Mouse (Mus musculus): ENCODE measurements around the gene Caprin2. TPM values are rescaled to one million over a fixed set of nuclear protein-coding genes. Genes with fewer than 3 reads are reported as not detected.
"Not testable (repeated sequence)": the region's sequence is repeated elsewhere in the genome, so short reads cannot be mapped to it uniquely, and the experiment has no call there.

Caprin2 gene
- total RNA-seq (2021), result 10 to 100 TPM; 10.2 to 18.2 TPM
- long read RNA-seq, experiment 1, transcript Caprin2-202 (19 exons, 3,697 nt), result major isoform, 8 of 11 reads
- long read RNA-seq, experiment 1, partial matches to known transcripts, result 0 of 11 reads
- long read RNA-seq, experiment 1, other reads (novel, unspliced or antisense), result 1 of 11 reads
- long read RNA-seq, experiment 2, partial matches to known transcripts, result 1 of 5 reads
- long read RNA-seq, experiment 2, other reads (novel, unspliced or antisense), result 2 of 5 reads

- peak; percentile 96 for DNase-seq
These were observed at the start of gene Caprin2 for GRCm38 (mm10) chr6:148895773-148896506. Caprin2 (minus strand) TSS chr6:148896237.

- DNase-seq, result peak; percentile 80
These were observed 48.9 kb upstream of the Caprin2 start for GRCm38 (mm10) chr6:148944767-148945508.

GRCm38 (mm10) chr6:148944344-148944766 lies 48.3 kb upstream of the Caprin2 start:
- no peak for DNase-seq

GRCm38 (mm10) chr6:148943695-148944094 lies 47.7 kb upstream of the Caprin2 start:
- DNase-seq, result no peak

GRCm38 (mm10) chr6:148942406-148942805 lies 46.4 kb upstream of the Caprin2 start:
- DNase-seq, result no peak

GRCm38 (mm10) chr6:148941880-148942279 lies 45.8 kb upstream of the Caprin2 start:
- no peak for DNase-seq

- not testable (repeated sequence) for DNase-seq
These were observed 44.3 kb upstream of the Caprin2 start for GRCm38 (mm10) chr6:148940383-148940782.

GRCm38 (mm10) chr6:148937693-148938092 lies 41.7 kb upstream of the Caprin2 start:
- no peak for DNase-seq

- no peak for DNase-seq
These were observed 39.0 kb upstream of the Caprin2 start for GRCm38 (mm10) chr6:148934961-148935590.

- peak; percentile 25 for DNase-seq
These were observed 35.2 kb upstream of the Caprin2 start for GRCm38 (mm10) chr6:148931281-148931680.

GRCm38 (mm10) chr6:148918841-148919398 lies 22.9 kb upstream of the Caprin2 start:
- DNase-seq, result no peak

GRCm38 (mm10) chr6:148917672-148918071 lies 21.6 kb upstream of the Caprin2 start:
- no peak for DNase-seq

- peak; percentile 35 for DNase-seq
These were observed 20.8 kb upstream of the Caprin2 start for GRCm38 (mm10) chr6:148916817-148917216.

- peak; percentile 65 for DNase-seq
These were observed 17.9 kb upstream of the Caprin2 start for GRCm38 (mm10) chr6:148913938-148914337.

GRCm38 (mm10) chr6:148911906-148912305 lies 15.9 kb upstream of the Caprin2 start:
- not testable (repeated sequence) for DNase-seq

- no peak for DNase-seq
These were observed 10.9 kb upstream of the Caprin2 start for GRCm38 (mm10) chr6:148906958-148907357.

- DNase-seq, result peak; percentile 42
These were observed 6.7 kb upstream of the Caprin2 start for GRCm38 (mm10) chr6:148902728-148903127.

- no peak for DNase-seq
These were observed 442 bp upstream of the Caprin2 start for GRCm38 (mm10) chr6:148896507-148896851.

- no peak for DNase-seq
These were observed 907 bp downstream of the Caprin2 start for GRCm38 (mm10) chr6:148894888-148895772.

GRCm38 (mm10) chr6:148873911-148874310 lies 22.1 kb downstream of the Caprin2 start:
- no peak for DNase-seq

GRCm38 (mm10) chr6:148845629-148846028 lies 50.4 kb downstream of the Caprin2 start:
- DNase-seq, result no peak
